Mouse (Mus musculus) erythroblast, embryonic 14.5 days (primary cell): ENCODE results near the gene Cd59a.

Experiments used
- GATA1 ChIP-seq: IDR thresholded peaks from 2 replicates; pipeline ENCODE4 v1.6.1; 2012; ENCODE audit warnings: low read length, inconsistent platforms, mixed read lengths
- TAL1 ChIP-seq: IDR thresholded peaks from 3 replicates; pipeline ENCODE4 v1.6.1; 2012; ENCODE audit warnings: low read length, inconsistent platforms, mixed read lengths

DNA sequence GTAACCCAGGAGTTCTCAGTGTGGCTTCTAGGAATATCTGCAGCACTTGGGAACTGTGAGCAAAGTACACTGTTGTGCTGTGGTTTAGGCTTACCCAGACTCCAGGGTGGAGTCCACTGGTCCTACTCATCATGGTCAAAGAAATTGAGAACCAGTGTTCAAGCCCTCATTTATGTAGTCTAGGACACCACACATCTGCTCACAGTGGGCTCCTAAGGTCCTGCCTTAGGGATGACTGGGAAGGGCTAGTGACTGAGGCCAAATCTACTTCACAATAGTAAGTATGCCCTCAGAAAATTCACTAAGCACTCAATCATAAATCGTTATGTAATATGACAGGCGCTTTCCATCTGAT, 3.6 kb downstream of the Cd59a start:
- TF ChIP-seq GATA1 (no peak), TAL1 (no peak)
